Mouse (Mus musculus): ENCODE measurements at regions not wholly inside any gene's neighbourhood (a gene's known extent, or its start where the extent isn't known, plus 50 kb on each side); places are given as distances from the start of the nearest gene placed in this dataset.

DNA sequence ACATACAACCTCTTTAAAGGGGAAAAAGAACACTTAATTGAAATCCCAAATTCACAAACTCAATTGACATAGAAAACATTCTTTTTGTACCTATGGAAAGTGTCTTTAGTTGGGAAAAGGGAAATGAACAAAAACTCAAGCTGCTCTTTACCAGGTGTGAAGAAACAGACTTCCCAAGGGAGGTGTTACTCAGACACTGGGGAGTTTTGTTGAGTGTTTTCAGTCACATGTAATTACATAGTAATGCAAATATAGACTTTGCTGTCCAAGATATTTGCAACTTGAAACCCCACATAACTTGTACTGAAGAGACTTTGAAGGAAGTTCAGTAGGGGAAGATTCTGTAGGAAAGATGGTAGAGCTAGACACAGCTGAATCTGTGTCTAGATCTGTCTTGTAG, 547.7 kb upstream of the Zfp960 start:
- no peak overlapping the region for H3K4me3 ChIP-seq
- no peak for TF ChIP-seq MYOD1 (IDR thresholded peaks at IDR 0.05; ENCODE audit: control insufficient read depth in 1 of 3, insufficient read length in 2 of 3, low read depth in 2 of 3)
- no peak for TF ChIP-seq E2F4 (IDR thresholded peaks at IDR 0.05; ENCODE audit: insufficient read depth)
- TF ChIP-seq USF1 (IDR thresholded peaks at IDR 0.05; ENCODE audit: low read depth) = no peak
- no peak for TF ChIP-seq TCF12 (IDR thresholded peaks at IDR 0.05; ENCODE audit: insufficient read depth, poor library complexity, severe bottlenecking)
- no peak for TF ChIP-seq POLR2AphosphoS2 (IDR thresholded peaks at IDR 0.05; ENCODE audit: insufficient read length, low read depth)
- no peaks in the 10 kb centered on the region for H3K36me3 ChIP-seq (ENCODE audit: control insufficient read depth, insufficient read depth)
- no peaks in the 10 kb centered on the region for H3K79me2 ChIP-seq (ENCODE audit: control insufficient read depth, insufficient read depth)
- no peak overlapping the region for H3ac ChIP-seq (ENCODE audit: control insufficient read depth, insufficient read length)
- no peaks in the 10 kb centered on the region for H3K27me3 ChIP-seq (ENCODE audit: control insufficient read depth, insufficient read depth, insufficient read length)
- H3K4me2 ChIP-seq (ENCODE audit: low read depth) = no peak overlapping the region

DNA sequence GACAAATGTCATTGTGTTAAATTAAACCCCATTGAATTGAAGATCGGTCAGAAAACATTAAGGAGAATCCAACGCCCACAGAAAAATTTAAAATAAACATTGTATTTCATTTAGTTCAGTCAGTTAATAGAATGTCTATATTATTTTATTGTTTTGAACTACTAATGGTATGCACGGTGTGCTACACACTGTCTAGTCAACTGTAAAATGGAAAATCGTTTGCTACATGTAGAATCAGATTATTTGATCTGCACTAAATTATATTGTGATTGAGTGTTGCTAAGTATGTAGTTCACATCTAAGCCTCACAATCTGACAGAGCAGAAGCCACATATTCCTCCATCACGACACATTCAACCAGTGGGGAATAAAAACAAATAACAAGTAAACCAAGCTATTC, 570.0 kb upstream of the Zfp960 start:
- Histone ChIP-seq H3K27me3 (ENCODE audit: control insufficient read depth, insufficient read depth, insufficient read length) (no peaks in the 10 kb centered on the region), H3K4me3 (no peak overlapping the region), H3ac (ENCODE audit: control insufficient read depth, insufficient read length) (no peak overlapping the region), H3K4me2 (ENCODE audit: low read depth) (no peak overlapping the region), H3K79me2 (ENCODE audit: control insufficient read depth, insufficient read depth) (no peaks in the 10 kb centered on the region), H3K36me3 (ENCODE audit: control insufficient read depth, insufficient read depth) (no peaks in the 10 kb centered on the region)
- no peak for TF ChIP-seq SRF (IDR thresholded peaks at IDR 0.05; ENCODE audit: control insufficient read depth, insufficient read length, low read depth)
- TF ChIP-seq POLR2AphosphoS2 (IDR thresholded peaks at IDR 0.05; ENCODE audit: insufficient read length, low read depth) = no peak
- no peak for TF ChIP-seq MAX (IDR thresholded peaks at IDR 0.05; ENCODE audit: low read depth)
- TF ChIP-seq MYOG (IDR thresholded peaks at IDR 0.05; ENCODE audit: control insufficient read depth in 1 of 3, insufficient read depth in 1 of 3, insufficient read length in 2 of 3, low read depth in 2 of 3) = no peak
- TF ChIP-seq CEBPB (IDR thresholded peaks at IDR 0.05; ENCODE audit: insufficient read depth, poor library complexity, severe bottlenecking) = no peak
- TF ChIP-seq POLR2A (IDR thresholded peaks at IDR 0.05; ENCODE audit: insufficient read length, low read depth) = no peak
- TF ChIP-seq TCF12 (IDR thresholded peaks at IDR 0.05; ENCODE audit: insufficient read depth, poor library complexity, severe bottlenecking) = no peak
- TF ChIP-seq REST (IDR thresholded peaks at IDR 0.05; ENCODE audit: insufficient read depth, insufficient read length) = no peak
- TF ChIP-seq E2F4 (IDR thresholded peaks at IDR 0.05; ENCODE audit: insufficient read depth) = no peak
- no peak for TF ChIP-seq USF1 (IDR thresholded peaks at IDR 0.05; ENCODE audit: low read depth)
- TF ChIP-seq TCF3 (IDR thresholded peaks at IDR 0.05; ENCODE audit: insufficient read length, low read depth) = no peak
- TF ChIP-seq MYOD1 (IDR thresholded peaks at IDR 0.05; ENCODE audit: control insufficient read depth in 1 of 3, insufficient read length in 2 of 3, low read depth in 2 of 3) = no peak

DNA sequence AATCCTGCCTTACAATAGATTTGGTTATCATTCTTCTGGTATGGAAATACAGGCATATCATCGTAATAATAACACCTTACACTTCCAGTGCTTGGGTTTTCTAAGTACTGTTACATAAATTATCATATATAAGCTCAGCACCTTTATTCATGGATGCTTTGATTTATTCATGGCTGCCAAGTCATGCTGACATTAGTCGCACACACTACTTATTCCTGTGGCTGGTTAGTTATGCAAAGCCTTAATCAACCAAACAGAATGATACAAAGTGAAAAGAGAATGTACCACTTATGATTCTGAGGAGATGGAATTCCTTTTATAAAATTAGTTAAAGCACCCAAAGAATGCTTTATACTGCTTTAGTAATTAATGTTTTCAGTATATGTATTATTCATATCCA, 570.4 kb upstream of the Zfp960 start:
- Histone ChIP-seq H3K4me2 (ENCODE audit: low read depth) (no peak overlapping the region), H3ac (ENCODE audit: control insufficient read depth, insufficient read length) (no peak overlapping the region), H3K4me3 (no peak overlapping the region), H3K27me3 (ENCODE audit: control insufficient read depth, insufficient read depth, insufficient read length) (no peaks in the 10 kb centered on the region), H3K36me3 (ENCODE audit: control insufficient read depth, insufficient read depth) (no peaks in the 10 kb centered on the region), H3K79me2 (ENCODE audit: control insufficient read depth, insufficient read depth) (no peaks in the 10 kb centered on the region)
- TF ChIP-seq MYOD1 (IDR thresholded peaks at IDR 0.05; ENCODE audit: control insufficient read depth in 1 of 3, insufficient read length in 2 of 3, low read depth in 2 of 3) (no peak), E2F4 (IDR thresholded peaks at IDR 0.05; ENCODE audit: insufficient read depth) (no peak), USF1 (IDR thresholded peaks at IDR 0.05; ENCODE audit: low read depth) (no peak), REST (IDR thresholded peaks at IDR 0.05; ENCODE audit: insufficient read depth, insufficient read length) (no peak), TCF3 (IDR thresholded peaks at IDR 0.05; ENCODE audit: insufficient read length, low read depth) (no peak), CEBPB (IDR thresholded peaks at IDR 0.05; ENCODE audit: insufficient read depth, poor library complexity, severe bottlenecking) (no peak), MAX (IDR thresholded peaks at IDR 0.05; ENCODE audit: low read depth) (no peak), TCF12 (IDR thresholded peaks at IDR 0.05; ENCODE audit: insufficient read depth, poor library complexity, severe bottlenecking) (no peak), POLR2AphosphoS2 (IDR thresholded peaks at IDR 0.05; ENCODE audit: insufficient read length, low read depth) (no peak), POLR2A (IDR thresholded peaks at IDR 0.05; ENCODE audit: insufficient read length, low read depth) (no peak), SRF (IDR thresholded peaks at IDR 0.05; ENCODE audit: control insufficient read depth, insufficient read length, low read depth) (no peak), MYOG (IDR thresholded peaks at IDR 0.05; ENCODE audit: control insufficient read depth in 1 of 3, insufficient read depth in 1 of 3, insufficient read length in 2 of 3, low read depth in 2 of 3) (no peak)

DNA sequence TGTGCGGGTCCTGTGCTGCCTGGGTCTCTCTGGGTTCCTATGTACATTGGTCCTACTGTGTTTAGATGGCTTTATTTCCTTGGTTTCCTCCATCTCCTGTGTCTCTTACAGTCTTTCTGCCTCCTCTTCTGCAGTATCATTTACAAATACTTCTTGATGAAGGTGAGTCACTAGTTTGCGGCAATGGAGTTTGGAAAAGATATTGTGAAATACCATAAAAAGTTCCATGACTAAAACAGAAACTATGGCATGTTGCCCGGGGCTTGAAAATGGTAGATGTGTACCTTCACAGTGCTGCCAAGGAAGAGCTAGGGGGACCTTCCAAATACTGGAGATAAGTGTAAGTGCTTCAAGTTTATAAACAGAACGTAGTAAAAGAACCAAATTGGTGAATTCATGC, 571.4 kb upstream of the Zfp960 start:
- no peak overlapping the region for H3ac ChIP-seq (ENCODE audit: control insufficient read depth, insufficient read length)
- no peak overlapping the region for H3K4me2 ChIP-seq (ENCODE audit: low read depth)
- H3K4me3 ChIP-seq = no peak overlapping the region
- no peaks in the 10 kb centered on the region for H3K27me3 ChIP-seq (ENCODE audit: control insufficient read depth, insufficient read depth, insufficient read length)
- H3K79me2 ChIP-seq (ENCODE audit: control insufficient read depth, insufficient read depth) = no peaks in the 10 kb centered on the region
- no peak for TF ChIP-seq MAX (IDR thresholded peaks at IDR 0.05; ENCODE audit: low read depth)
- TF ChIP-seq MYOG (IDR thresholded peaks at IDR 0.05; ENCODE audit: control insufficient read depth in 1 of 3, insufficient read depth in 1 of 3, insufficient read length in 2 of 3, low read depth in 2 of 3) = no peak
- TF ChIP-seq CEBPB (IDR thresholded peaks at IDR 0.05; ENCODE audit: insufficient read depth, poor library complexity, severe bottlenecking) = peak; percentile 92
- TF ChIP-seq USF1 (IDR thresholded peaks at IDR 0.05; ENCODE audit: low read depth) = no peak
- TF ChIP-seq POLR2AphosphoS2 (IDR thresholded peaks at IDR 0.05; ENCODE audit: insufficient read length, low read depth) = no peak
- TF ChIP-seq TCF3 (IDR thresholded peaks at IDR 0.05; ENCODE audit: insufficient read length, low read depth) = no peak
- no peak for TF ChIP-seq REST (IDR thresholded peaks at IDR 0.05; ENCODE audit: insufficient read depth, insufficient read length)
- no peak for TF ChIP-seq TCF12 (IDR thresholded peaks at IDR 0.05; ENCODE audit: insufficient read depth, poor library complexity, severe bottlenecking)
- no peaks in the 10 kb centered on the region for H3K36me3 ChIP-seq (ENCODE audit: control insufficient read depth, insufficient read depth)

DNA sequence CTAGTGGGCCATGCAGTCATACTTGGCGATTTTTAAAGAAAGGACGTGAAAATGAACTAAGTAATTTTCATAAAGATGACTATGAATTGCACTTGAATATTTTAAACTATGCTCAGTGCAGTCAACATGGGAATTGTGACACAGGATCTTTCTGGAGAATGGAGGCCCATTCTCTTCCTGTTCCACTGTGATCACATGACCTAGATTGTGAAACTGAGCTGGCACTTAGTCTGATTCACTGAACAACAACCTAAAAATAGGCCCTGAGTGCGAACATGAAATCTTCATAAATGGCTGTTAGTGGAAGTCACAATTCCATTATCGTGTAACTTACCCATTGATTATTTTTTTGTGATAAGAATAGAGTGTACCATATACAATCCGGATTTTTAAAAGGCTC, 577.6 kb upstream of the Zfp960 start:
- Histone ChIP-seq H3K4me2 (ENCODE audit: low read depth) (no peak overlapping the region), H3K79me2 (ENCODE audit: control insufficient read depth, insufficient read depth) (no peaks in the 10 kb centered on the region), H3K36me3 (ENCODE audit: control insufficient read depth, insufficient read depth) (no peaks in the 10 kb centered on the region), H3K27me3 (ENCODE audit: control insufficient read depth, insufficient read depth, insufficient read length) (no peaks in the 10 kb centered on the region), H3ac (ENCODE audit: control insufficient read depth, insufficient read length) (no peak overlapping the region), H3K4me3 (no peak overlapping the region)
- TF ChIP-seq TCF3 (IDR thresholded peaks at IDR 0.05; ENCODE audit: insufficient read length, low read depth) = no peak
- TF ChIP-seq MYOG (IDR thresholded peaks at IDR 0.05; ENCODE audit: control insufficient read depth in 1 of 3, insufficient read depth in 1 of 3, insufficient read length in 2 of 3, low read depth in 2 of 3) = no peak
- no peak for TF ChIP-seq MAX (IDR thresholded peaks at IDR 0.05; ENCODE audit: low read depth)
- no peak for TF ChIP-seq E2F4 (IDR thresholded peaks at IDR 0.05; ENCODE audit: insufficient read depth)
- peak; percentile 57 for TF ChIP-seq USF1 (IDR thresholded peaks at IDR 0.05; ENCODE audit: low read depth)
- 0 out of 2 replicates have a peak, but pooled peaks have one; percentile 35 for TF ChIP-seq CEBPB (IDR thresholded peaks at IDR 0.05; ENCODE audit: insufficient read depth, poor library complexity, severe bottlenecking)
- no peak for TF ChIP-seq MYOD1 (IDR thresholded peaks at IDR 0.05; ENCODE audit: control insufficient read depth in 1 of 3, insufficient read length in 2 of 3, low read depth in 2 of 3)
- TF ChIP-seq POLR2AphosphoS2 (IDR thresholded peaks at IDR 0.05; ENCODE audit: insufficient read length, low read depth) = no peak
- no peak for TF ChIP-seq TCF12 (IDR thresholded peaks at IDR 0.05; ENCODE audit: insufficient read depth, poor library complexity, severe bottlenecking)
- no peak for TF ChIP-seq REST (IDR thresholded peaks at IDR 0.05; ENCODE audit: insufficient read depth, insufficient read length)
- TF ChIP-seq SRF (IDR thresholded peaks at IDR 0.05; ENCODE audit: control insufficient read depth, insufficient read length, low read depth) = no peak
- no peak for TF ChIP-seq POLR2A (IDR thresholded peaks at IDR 0.05; ENCODE audit: insufficient read length, low read depth)
